Mouse (Mus musculus): ENCODE data around the gene Pabpn1l. TPM values are rescaled to one million over a fixed set of nuclear protein-coding genes. Genes with fewer than 3 reads are reported as not detected.

Pabpn1l gene
- not detected in 2 replicates for polyA plus RNA-seq (2015; fragmentation: Nextera tagmentation; extraction: Ambion mirVana)

DNA sequence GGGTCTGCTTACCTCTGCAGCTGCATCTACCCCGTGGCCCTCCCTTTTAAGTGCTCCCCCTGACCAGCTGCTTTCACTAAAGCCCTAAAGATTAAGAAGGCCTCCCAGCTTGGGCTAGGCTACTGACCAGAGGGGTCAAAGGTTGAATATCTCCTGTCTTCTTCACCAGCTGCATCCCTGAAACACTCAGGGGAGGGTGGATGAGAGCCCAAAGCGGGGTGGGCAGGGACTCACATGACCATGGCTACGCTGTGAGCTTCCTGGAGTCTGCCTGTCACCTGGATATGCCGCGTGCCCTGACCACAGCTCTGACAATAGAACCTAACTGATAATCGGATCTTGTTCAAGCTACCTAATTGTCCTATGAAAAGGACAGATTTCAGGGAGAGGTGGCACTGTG lies at the start of gene Pabpn1l:
Gene Pabpn1l, minus strand, starts transcription at position 13 of the 400 bp plus-strand sequence.
- H3K27ac ChIP-seq: no peak within 1 kb of the TSS
- no peak within 1 kb of the TSS for H3K4me3 ChIP-seq (replicated peaks)
- no peak within 1 kb of the TSS for H3K9ac ChIP-seq (replicated peaks)
- WGBS: 64% methylated on average over 6 of the region's 6 CpGs
- no peaks in the 10 kb centered on the region for H3K27me3 ChIP-seq
- ATAC-seq: no peak
- H3K4me2 ChIP-seq (replicated peaks): no peak within 1 kb of the TSS
- no peaks in the 10 kb centered on the region for H3K9me3 ChIP-seq
- H3K36me3 ChIP-seq: no peaks in the 10 kb centered on the region
- peaks cover 17% of the 10 kb centered on the region for H3K4me1 ChIP-seq (replicated peaks)

DNA sequence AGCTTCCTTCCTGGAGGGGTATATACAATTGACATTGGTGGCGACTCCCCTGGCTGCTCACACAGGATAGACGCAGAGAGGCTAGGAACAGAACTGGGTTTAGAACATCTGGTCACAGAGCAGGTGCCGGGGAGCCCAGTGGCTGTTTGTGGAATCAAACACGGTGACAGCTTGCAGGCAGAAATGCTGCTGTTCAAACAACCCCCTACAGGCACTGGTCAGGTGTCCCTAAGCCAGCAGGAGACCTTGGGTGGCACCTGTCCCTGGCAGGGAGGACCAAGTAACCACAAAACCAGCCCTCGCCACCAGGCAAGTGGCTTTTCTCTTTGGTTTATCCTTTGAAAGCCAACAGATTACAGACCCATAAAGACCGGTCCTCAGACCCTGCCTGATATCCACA lies 49.4 kb upstream of the Pabpn1l start:
- Histone ChIP-seq H3K27ac (no peak overlapping the region), H3K27me3 (peaks cover 29% of the 10 kb centered on the region; the same call in 1 of the 2 replicates), H3K9me3 (no peaks in the 10 kb centered on the region), H3K4me1 (replicated peaks) (peaks cover 94% of the 10 kb centered on the region), H3K4me3 (replicated peaks) (no peak overlapping the region), H3K9ac (replicated peaks) (peak overlapping the region; percentile 36; the same call in 1 of the 2 replicates), H3K4me2 (replicated peaks) (0 out of 2 replicates have a peak overlapping the region, but pooled peaks have one; percentile 2), H3K36me3 (0 out of 2 replicates have a peak, but pooled peaks cover 8% of the 10 kb centered on the region)
- ATAC-seq: no peak
- WGBS: 70% methylated on average over 6 of the region's 6 CpGs

DNA sequence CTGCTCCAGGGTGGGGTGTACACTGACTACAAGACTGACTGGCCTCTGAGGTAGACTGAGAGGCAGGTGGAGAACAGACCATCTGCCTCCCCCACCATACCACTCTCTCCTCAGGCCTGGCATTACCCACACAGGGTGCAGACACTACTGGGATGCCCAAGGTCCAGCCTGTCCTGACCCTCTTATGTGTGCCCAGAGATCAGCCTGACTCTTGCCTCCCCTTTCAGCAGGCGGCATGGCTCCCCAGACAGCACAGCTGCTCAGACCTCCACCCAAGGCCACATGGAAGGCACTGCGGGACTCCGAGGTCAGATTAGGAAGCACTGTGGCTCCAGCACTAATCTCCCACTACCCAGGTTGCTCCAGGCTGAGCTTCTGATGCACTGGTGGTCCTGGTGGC lies 48.2 kb upstream of the Pabpn1l start:
- WGBS: 41% methylated on average over 3 of the region's 3 CpGs
- no peaks in the 10 kb centered on the region for H3K9me3 ChIP-seq
- no peak overlapping the region for H3K27ac ChIP-seq
- H3K9ac ChIP-seq (replicated peaks): peak overlapping the region; percentile 11
- H3K4me2 ChIP-seq (replicated peaks): 0 out of 2 replicates have a peak overlapping the region, but pooled peaks have one; percentile 2
- H3K36me3 ChIP-seq: 0 out of 2 replicates have a peak, but pooled peaks cover 8% of the 10 kb centered on the region
- H3K4me3 ChIP-seq (replicated peaks): no peak overlapping the region
- peaks cover 94% of the 10 kb centered on the region for H3K4me1 ChIP-seq (replicated peaks)
- ATAC-seq: no peak
- peaks cover 24% of the 10 kb centered on the region; the same call in 1 of the 2 replicates for H3K27me3 ChIP-seq

DNA sequence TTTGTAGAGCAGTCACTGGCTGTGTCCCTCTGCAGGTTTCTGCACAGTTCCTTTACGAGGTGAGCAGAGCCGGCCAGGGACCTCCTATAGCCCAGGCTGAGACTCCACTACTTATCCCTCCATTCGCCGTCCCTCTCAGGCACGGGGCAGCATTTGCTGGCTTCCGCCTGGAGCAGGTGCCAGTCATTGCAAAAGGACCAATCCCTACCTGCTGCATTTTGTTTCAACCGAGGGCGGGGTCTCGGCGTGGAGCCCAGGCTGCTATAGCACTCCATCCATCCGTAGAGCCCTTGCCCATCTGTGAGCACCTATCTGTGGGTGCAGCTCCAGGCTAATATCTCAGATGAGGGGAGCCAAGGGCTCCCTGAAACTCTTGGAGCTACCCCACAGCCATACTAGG lies 47.5 kb upstream of the Pabpn1l start:
- no peak overlapping the region for H3K27ac ChIP-seq
- peak overlapping the region; percentile 13; the same call in 1 of the 2 replicates for H3K4me2 ChIP-seq (replicated peaks)
- 18% methylated on average over 11 of the region's 11 CpGs for WGBS
- H3K4me3 ChIP-seq (replicated peaks): no peak overlapping the region
- peaks cover 94% of the 10 kb centered on the region for H3K4me1 ChIP-seq (replicated peaks)
- peaks cover 24% of the 10 kb centered on the region; the same call in 1 of the 2 replicates for H3K27me3 ChIP-seq
- ATAC-seq: no peak
- H3K36me3 ChIP-seq: 0 out of 2 replicates have a peak, but pooled peaks cover 8% of the 10 kb centered on the region
- no peaks in the 10 kb centered on the region for H3K9me3 ChIP-seq
- peak overlapping the region; percentile 42; the same call in 1 of the 2 replicates for H3K9ac ChIP-seq (replicated peaks)

DNA sequence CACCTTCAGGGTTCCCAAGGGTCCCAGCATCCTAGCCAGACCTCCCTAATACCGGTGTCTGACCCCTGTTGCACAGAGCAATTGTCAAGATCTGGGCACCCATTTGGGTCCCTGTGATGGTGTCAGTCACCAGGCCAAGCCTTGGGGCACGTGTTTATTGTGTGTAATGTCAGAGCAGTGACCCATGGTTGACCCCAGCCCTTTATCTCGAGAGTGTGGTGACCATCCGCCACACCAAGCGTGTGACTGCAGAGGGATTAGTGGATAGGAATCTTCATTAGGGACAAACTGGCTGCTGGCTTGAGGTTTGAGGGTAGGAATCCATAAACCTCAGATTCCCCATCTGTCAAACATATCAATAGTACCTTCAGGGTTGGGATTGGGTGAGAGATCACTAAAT lies 46.8 kb upstream of the Pabpn1l start:
- H3K9me3 ChIP-seq: no peaks in the 10 kb centered on the region

DNA sequence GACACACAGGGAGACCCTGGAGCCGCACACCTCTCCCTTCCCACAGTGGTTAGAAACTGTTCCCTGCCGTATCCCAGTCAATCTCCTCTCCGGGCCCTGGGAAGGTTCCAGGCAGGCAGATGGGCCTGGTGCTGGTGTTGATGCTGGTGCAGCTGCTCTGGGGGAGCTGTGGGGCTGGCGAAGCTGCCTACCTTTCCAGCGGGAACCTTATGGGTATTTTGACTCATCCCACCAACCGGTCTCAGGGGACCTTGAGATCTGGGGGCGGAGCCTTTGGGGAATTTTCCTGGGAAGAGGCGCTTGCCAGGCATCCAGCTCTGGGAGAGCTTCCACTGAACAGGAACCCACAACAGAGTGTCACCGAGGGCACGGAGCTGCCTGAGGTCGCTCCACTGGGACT lies 45.3 kb upstream of the Pabpn1l start:
- Histone ChIP-seq H3K9me3 (no peaks in the 10 kb centered on the region), H3K9ac (replicated peaks) (no peak overlapping the region), H3K4me3 (replicated peaks) (no peak overlapping the region), H3K4me1 (replicated peaks) (peaks cover 92% of the 10 kb centered on the region), H3K36me3 (0 out of 2 replicates have a peak, but pooled peaks cover 1% of the 10 kb centered on the region), H3K27me3 (peaks cover 17% of the 10 kb centered on the region; the same call in 1 of the 2 replicates), H3K27ac (0 out of 2 replicates have a peak overlapping the region, but pooled peaks have one; percentile 19), H3K4me2 (replicated peaks) (no peak overlapping the region)
- ATAC-seq: no peak
- 78% methylated on average over 11 of the region's 11 CpGs for WGBS

More for the DNA sequence above, 46.8 kb upstream of the Pabpn1l start:
- Histone ChIP-seq H3K4me1 (replicated peaks) (peaks cover 94% of the 10 kb centered on the region), H3K27me3 (peaks cover 24% of the 10 kb centered on the region; the same call in 1 of the 2 replicates), H3K36me3 (0 out of 2 replicates have a peak, but pooled peaks cover 8% of the 10 kb centered on the region), H3K4me3 (replicated peaks) (no peak overlapping the region), H3K9ac (replicated peaks) (no peak overlapping the region), H3K27ac (no peak overlapping the region), H3K4me2 (replicated peaks) (0 out of 2 replicates have a peak overlapping the region, but pooled peaks have one; percentile 6)
- WGBS: 5% methylated on average over 5 of the region's 5 CpGs
- ATAC-seq: no peak

DNA sequence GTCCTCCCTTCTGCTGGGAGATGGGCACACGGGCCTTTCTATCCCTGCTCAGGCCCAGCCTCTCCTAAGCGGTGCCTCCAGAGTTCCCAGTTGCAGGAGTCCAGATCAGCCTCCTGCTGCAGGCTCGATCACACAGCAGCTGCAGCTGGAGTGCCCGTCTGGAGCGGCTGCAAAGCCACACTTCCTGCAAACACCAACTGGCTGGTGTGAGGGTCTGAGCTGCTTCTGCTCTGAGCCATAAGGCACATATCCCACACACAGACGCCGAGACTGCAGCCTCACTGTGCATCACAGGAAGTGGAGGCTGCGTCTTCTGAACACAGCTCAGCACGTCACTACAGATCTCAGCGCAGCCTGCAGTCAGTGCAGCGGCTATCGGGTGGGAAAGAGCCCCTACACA lies 44.3 kb upstream of the Pabpn1l start:
- 56% methylated on average over 12 of the region's 12 CpGs for WGBS
- H3K27me3 ChIP-seq: peaks cover 9% of the 10 kb centered on the region; the same call in 1 of the 2 replicates
- no peaks in the 10 kb centered on the region for H3K9me3 ChIP-seq
- H3K4me3 ChIP-seq (replicated peaks): no peak overlapping the region
- H3K4me1 ChIP-seq (replicated peaks): peaks cover 89% of the 10 kb centered on the region
- ATAC-seq: peak; percentile 22; the same call in 1 of the 2 replicates
- H3K27ac ChIP-seq: peak overlapping the region; percentile 57
- no peaks in the 10 kb centered on the region for H3K36me3 ChIP-seq
- peak overlapping the region; percentile 14; the same call in 1 of the 2 replicates for H3K4me2 ChIP-seq (replicated peaks)
- H3K9ac ChIP-seq (replicated peaks): no peak overlapping the region; the same call in 1 of the 2 replicates

DNA sequence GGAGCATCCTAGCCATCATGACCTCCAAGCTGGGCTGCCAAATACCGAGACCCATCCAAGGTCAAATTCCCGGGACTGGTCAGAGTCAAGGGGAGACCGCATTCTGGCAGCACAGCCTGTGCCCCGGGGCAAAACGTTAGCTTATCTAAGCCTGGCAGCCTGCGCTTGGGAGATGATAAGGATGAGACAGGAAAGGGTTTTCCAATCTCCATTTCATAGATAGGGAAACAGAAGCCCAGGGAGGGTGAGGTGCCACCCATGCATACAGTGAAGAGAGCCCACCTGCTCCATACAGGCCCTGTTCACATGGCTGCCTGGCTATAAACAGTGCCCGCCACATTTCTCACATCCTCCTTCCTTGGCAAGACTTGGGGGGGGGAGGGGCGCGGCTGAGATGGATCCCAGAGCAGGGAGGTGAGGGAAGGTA lies 43.8 kb upstream of the Pabpn1l start:
- Histone ChIP-seq H3K27me3 (0 out of 2 replicates have a peak, but pooled peaks cover 4% of the 10 kb centered on the region), H3K4me2 (replicated peaks) (peak overlapping the region; percentile 14; the same call in 1 of the 2 replicates), H3K9me3 (no peaks in the 10 kb centered on the region), H3K9ac (replicated peaks) (no peak overlapping the region; the same call in 1 of the 2 replicates), H3K4me1 (replicated peaks) (peaks cover 89% of the 10 kb centered on the region), H3K36me3 (no peaks in the 10 kb centered on the region), H3K27ac (peak overlapping the region; percentile 57), H3K4me3 (replicated peaks) (no peak overlapping the region)
- ATAC-seq: peak; percentile 62
- 72% methylated on average over 9 of the region's 9 CpGs for WGBS

DNA sequence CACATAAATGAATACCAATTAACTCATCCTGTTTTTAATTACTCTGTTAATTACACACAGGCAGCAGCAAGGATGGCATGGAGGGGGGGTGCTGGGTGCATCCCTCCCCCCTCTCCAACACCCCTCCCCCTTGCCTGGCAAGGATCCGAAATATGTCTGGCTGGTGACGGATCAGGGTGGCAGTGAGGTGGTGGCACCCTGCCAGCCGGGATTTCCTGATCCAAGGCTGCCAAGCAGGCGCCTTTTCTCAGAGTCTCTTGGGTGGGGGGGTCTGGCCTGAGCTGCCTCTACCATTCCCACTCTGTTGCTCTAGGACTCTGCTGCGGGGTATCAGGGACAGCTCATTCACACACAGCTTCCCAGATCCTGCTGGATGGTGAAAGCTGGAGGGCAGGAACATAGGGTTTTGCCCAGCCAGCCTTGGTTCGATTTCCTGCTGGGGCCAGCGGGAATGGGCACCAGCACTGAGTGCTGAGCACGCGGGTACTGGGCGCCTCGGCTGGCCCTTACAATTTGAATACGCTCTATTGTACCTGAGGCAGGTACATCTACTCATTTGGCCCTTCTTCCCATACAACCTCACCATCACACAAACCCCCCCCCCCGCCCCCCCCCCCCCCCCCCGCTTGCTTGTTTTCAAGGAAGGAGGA lies 43.3 kb upstream of the Pabpn1l start:
- Histone ChIP-seq H3K9ac (replicated peaks) (no peak overlapping the region), H3K27me3 (0 out of 2 replicates have a peak, but pooled peaks cover 2% of the 10 kb centered on the region), H3K4me3 (replicated peaks) (no peak overlapping the region), H3K4me2 (replicated peaks) (no peak overlapping the region), H3K9me3 (no peaks in the 10 kb centered on the region), H3K27ac (peak overlapping the region; percentile 59), H3K36me3 (no peaks in the 10 kb centered on the region), H3K4me1 (replicated peaks) (peaks cover 89% of the 10 kb centered on the region)
- WGBS: 69% methylated on average over 13 of the region's 14 CpGs
- ATAC-seq: peak; percentile 47

DNA sequence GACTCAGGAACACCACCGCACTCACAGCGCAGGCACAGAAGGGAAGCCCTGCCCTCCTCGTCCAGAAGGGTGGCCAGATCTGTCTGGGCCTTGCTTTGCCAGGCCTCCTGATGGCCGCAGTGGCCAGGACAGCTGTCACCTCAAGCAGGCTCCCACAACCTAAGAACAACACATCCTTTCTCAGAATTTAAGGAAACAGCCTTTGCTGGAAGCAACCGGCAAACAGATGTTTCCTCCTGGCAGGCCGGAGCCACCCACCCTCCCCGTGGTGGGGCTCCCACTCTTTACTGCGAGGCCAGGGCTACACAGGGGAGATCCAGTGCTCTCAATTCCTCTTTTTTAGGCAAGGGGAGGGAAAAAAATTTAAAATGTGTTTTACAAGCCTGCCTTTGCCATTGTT lies 42.7 kb upstream of the Pabpn1l start:
- peaks cover 85% of the 10 kb centered on the region for H3K4me1 ChIP-seq (replicated peaks)
- no peak overlapping the region for H3K9ac ChIP-seq (replicated peaks)
- H3K4me2 ChIP-seq (replicated peaks): no peak overlapping the region
- H3K9me3 ChIP-seq: no peaks in the 10 kb centered on the region
- no peaks in the 10 kb centered on the region for H3K36me3 ChIP-seq
- H3K4me3 ChIP-seq (replicated peaks): no peak overlapping the region
- peak overlapping the region; percentile 71 for H3K27ac ChIP-seq
- WGBS: 59% methylated on average over 8 of the region's 8 CpGs
- 0 out of 2 replicates have a peak, but pooled peaks cover 2% of the 10 kb centered on the region for H3K27me3 ChIP-seq
- 0 out of 2 replicates have a peak, but pooled peaks have one; percentile 22 for ATAC-seq

DNA sequence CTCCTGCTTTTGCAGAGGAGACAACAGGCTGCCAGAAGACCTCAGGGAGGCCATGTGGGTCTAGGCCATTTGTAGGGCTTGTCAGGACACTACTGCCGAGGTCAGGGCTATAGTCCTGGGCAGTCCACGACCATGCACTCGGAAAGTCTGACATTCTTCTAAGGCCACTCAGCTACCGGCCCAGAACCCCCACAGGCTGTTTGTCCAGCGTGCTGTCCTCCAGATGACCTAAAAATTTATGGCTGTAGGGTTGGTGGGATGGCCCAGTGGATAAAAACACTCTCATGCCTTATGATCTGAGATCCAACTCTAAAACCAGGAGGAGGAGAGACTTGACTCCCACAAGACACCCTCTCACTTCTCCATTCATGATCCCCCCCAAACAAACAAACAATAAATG lies 41.1 kb upstream of the Pabpn1l start:
- Histone ChIP-seq H3K9me3 (no peaks in the 10 kb centered on the region), H3K9ac (replicated peaks) (no peak overlapping the region), H3K4me1 (replicated peaks) (peaks cover 80% of the 10 kb centered on the region), H3K36me3 (no peaks in the 10 kb centered on the region), H3K27ac (no peak overlapping the region), H3K27me3 (0 out of 2 replicates have a peak, but pooled peaks cover 2% of the 10 kb centered on the region), H3K4me3 (replicated peaks) (no peak overlapping the region), H3K4me2 (replicated peaks) (no peak overlapping the region)
- WGBS: 80% methylated on average over 5 of the region's 5 CpGs
- no peak for ATAC-seq

DNA sequence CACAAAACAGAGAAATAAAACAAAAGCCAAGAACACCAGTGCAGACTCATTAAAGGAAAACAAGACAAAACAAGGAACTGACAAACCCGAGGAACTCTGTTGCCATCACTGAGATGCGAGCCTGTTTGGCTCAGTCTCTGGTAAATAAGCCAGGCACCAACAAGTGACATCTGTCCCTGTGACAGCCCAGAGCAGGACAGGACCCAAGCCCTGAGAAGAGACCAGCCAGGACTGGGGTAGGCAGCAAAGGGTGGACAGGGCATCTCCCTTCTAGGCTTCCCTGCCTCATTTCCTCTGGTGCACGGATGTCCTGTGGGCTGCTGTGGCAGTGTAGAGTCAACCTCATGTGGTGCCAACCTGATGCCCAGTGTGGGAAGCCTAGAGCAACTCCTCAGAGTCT lies 40.6 kb upstream of the Pabpn1l start:
- Histone ChIP-seq H3K4me1 (replicated peaks) (peaks cover 81% of the 10 kb centered on the region), H3K4me3 (replicated peaks) (no peak overlapping the region), H3K36me3 (no peaks in the 10 kb centered on the region), H3K9me3 (no peaks in the 10 kb centered on the region), H3K9ac (replicated peaks) (no peak overlapping the region), H3K4me2 (replicated peaks) (no peak overlapping the region), H3K27ac (no peak overlapping the region), H3K27me3 (0 out of 2 replicates have a peak, but pooled peaks cover 2% of the 10 kb centered on the region)
- 85% methylated on average over 3 of the region's 3 CpGs for WGBS
- ATAC-seq: no peak
